Mouse (Mus musculus) thymus, adult 18-20 months (tissue): ENCODE measurements around the gene Tmem87a.

ENCODE experiments used
- DNase-seq, 2 experiments: peaks; one replicate each; pipeline ENCODE4 v3.0.0; 2022; ENCODE audit warnings: mixed read lengths in 2 of 2

Tmem87a gene

DNA sequence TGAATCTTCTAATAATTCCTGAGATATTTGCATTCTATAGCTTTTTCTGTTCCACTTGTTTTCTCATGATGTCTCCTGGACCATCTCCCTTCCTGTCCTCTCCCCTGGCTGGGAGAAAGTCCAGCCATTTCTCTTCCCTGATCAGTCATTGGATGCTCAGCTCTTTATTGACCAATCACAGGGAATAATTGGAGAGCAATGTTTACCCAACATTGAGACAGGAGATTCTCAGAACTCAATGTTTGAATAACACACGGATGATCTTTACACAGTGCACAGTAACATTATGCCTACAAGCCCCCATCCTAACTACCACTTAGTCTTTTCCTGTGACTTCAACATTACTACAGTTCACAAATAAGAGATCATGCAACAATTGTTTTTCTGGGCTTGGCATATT lies 43.5 kb downstream of the Tmem87a start:
- no peak for DNase-seq

DNA sequence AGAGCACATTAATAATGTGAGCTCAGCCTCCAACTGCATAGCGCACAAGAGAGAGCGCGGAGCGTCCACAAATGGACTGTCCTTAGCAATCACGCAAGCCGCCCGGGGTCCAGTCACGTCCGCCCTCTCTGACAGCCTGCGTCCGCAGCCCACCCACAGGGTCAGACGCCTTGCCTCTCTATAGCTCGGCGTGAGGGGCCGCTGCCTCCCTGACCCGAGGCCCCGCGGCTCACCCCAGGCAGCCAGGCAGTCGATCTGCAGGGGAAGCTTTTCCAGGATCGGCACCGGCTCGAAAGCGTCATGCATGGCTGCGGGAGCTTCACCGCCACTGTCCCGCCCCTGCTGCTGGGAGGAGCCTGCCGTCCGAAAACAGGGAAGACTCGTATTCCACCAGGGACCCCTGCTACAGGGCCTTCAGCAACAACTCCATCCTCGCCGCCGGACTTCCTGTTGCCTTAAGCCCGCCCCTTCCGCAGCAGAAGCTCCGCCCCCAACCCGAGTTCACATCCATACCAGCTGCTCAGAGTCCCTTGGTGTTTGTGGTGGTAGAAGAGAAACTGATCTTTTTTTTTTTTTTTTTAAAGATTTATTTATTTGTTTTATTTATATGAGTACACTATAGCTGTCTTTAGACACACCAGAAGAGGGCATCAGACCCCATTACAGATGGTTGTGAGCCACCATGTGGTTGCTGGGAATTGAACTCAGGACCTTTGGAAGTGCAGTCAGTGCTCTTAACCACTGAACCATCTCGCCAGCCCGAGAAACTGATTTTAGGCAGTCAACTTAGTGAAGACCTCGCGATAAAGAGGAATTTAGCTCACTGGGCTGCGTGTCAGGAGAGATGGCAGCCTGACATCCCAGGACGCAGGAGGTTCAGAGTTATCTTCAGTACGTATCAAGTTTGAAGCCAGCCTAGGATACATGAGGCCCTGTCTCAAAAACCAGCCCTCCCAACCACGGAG lies 50.9 kb downstream of the Tmem87a start, which contains the start of gene Vps39:
Gene Vps39 (minus strand): TSS at position 456 of the 965 bp plus-strand sequence.
- peak; percentile 79 to 86 for DNase-seq

- no peak for DNase-seq
Observed at GRCm38 (mm10) chr2:120351321-120351720, 52.6 kb downstream of the Tmem87a start.

DNA sequence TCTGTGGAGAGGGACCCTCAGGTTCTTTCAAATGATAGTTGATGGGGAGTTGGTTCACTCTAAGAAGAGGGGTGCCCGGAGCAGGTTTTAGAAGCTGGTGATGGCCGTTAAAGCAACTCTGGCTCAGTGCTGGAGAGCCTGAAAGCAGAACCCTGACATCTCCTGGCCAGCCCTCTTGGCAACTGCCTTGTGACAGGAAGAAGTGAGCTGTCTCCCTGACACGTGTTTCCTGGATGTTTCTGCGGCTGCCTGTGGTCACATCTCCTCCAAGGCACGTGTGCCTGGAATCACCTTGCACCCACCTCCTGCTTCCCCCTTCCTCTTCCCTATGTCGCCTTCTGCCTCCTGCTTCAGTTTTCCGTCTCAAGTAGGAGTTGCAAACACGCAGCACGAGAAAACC lies 55.8 kb downstream of the Tmem87a start:
- no peak for DNase-seq

DNA sequence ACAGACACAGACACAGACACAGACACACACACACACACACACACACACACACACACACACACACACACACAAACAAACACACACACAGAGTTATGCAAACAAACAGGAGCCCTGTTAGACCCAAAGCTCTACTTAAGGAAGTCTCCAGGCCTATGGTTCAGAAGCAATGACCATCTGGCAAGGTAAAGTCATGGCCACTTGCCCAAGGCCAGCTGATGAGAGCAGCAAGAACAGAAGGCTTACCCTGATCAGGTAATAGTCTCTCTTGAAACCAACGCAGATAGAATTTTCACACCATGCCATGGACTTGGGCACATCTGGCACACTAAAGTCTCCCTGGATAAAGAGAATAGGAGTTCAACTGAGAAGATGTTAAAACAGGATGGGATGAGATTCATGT lies 62.2 kb downstream of the Tmem87a start:
- DNase-seq, result no peak

DNA sequence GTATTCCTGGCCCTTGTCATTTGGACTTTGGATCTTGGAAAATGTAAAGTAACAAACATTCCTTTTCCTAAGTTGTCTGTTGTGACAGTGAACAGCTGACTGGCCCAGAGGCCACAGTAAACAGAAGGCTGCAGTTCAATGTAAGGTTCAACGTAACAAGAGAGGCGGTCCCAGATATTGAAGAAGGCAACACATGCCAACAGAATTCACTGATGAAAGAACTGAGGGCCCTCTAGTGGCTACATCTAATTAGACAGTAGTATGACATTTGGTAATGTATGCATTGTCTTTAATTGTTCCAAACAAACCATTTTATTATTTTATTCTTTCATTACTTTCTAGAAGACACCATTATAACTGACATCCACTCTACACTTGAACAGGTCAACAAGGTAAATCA lies 66.0 kb downstream of the Tmem87a start:
- DNase-seq, result no peak

- DNase-seq, result no peak
Observed at GRCm38 (mm10) chr2:120331575-120331974, 72.3 kb downstream of the Tmem87a start.

GRCm38 (mm10) chr2:120315077-120315476 lies 88.8 kb downstream of the Tmem87a start:
- DNase-seq, result no peak

GRCm38 (mm10) chr2:120314487-120314886 lies 89.4 kb downstream of the Tmem87a start:
- no peak for DNase-seq

GRCm38 (mm10) chr2:120313976-120314375 lies 89.9 kb downstream of the Tmem87a start, which contains the start of gene Pla2g4f:
TSS of gene Pla2g4f (minus strand) at chr2:120314165.
- no peak for DNase-seq

DNA sequence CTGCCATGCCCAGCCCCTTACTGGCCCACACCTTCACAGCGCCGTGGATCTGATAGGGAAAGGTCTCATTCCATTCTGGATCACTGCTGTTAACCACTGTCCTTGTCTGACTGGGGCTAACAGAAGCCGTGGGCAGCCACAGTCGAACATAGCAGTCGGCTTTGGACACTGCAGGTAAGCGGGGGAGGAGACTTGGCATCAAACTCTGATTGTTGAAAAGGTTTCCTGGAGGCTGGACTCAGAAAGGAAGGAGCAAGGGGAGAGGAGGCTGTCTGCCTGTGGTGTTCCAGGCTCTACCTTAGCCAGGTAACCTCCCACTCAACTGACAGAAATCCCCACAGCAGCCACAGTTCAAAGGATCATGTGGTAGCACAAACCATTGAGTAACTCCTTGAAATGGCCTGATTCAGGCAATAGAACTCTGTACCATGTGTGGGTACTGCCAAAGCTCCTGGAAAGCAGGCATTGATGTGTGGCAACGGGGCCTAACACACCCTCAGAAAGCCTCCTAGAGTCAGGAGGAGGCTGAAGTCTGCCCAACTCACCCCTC lies 91.6 kb downstream of the Tmem87a start:
- DNase-seq, result no peak
